Mouse (Mus musculus) cerebellum, adult 2 months (tissue): ENCODE measurements at regions not wholly inside any gene's neighbourhood (a gene's known extent, or its start where the extent isn't known, plus 50 kb on each side); places are given as distances from the start of the nearest gene placed in this dataset.

Source experiments
- CTCF ChIP-seq: fragments of 200-500 bp; IDR thresholded peaks from 2 replicates; pipeline ENCODE4 v1.5.1; 2011; ENCODE audit warnings: low read depth, mild to moderate bottlenecking, control low read depth, low read length, moderate library complexity, borderline replicate concordance; ENCODE audit not compliant: insufficient read depth
- POLR2A ChIP-seq: fragments of 200-500 bp; IDR thresholded peaks from 2 replicates; pipeline ENCODE4 v1.6.1; 2011; ENCODE audit warnings: low read length, control low read depth, borderline replicate concordance; ENCODE audit not compliant: insufficient read depth

GRCm38 (mm10) chr9:115840791-115841190, 68.5 kb upstream of the Gadl1 start:
- TF ChIP-seq POLR2A (no peak), CTCF (no peak)
